Mouse (Mus musculus): ENCODE results near the gene Fmnl3. TPM values are rescaled to one million over a fixed set of nuclear protein-coding genes. Genes with fewer than 3 reads are reported as not detected.

The Fmnl3 gene
- polyA plus RNA-seq, 1 experiment from 2014 or later: 10.9 TPM

- Histone ChIP-seq H3K27ac (replicated peaks) (peak overlapping the region; percentile 78), H3K4me1 (peaks cover 48% of the 10 kb centered on the region), H3K9me3 (replicated peaks) (no peaks in the 10 kb centered on the region), H3K27me3 (ENCODE audit: low read depth, poor library complexity, severe bottlenecking) (peaks cover 19% of the 10 kb centered on the region), H3K4me3 (no peak overlapping the region), H3K36me3 (peaks cover 16% of the 10 kb centered on the region)
- DNase-seq (ENCODE audit: low spot score): peak; percentile 37
- WGBS: 63% methylated on average over 9 of the region's 9 CpGs
These were observed 37.2 kb downstream of the Fmnl3 start for GRCm38 (mm10) chr15:99332921-99333675.

GRCm38 (mm10) chr15:99332111-99332510 is 38.2 kb downstream of the Fmnl3 start:
- Histone ChIP-seq H3K36me3 (peaks cover 26% of the 10 kb centered on the region), H3K9me3 (replicated peaks) (no peaks in the 10 kb centered on the region), H3K27me3 (ENCODE audit: low read depth, poor library complexity, severe bottlenecking) (peaks cover 19% of the 10 kb centered on the region), H3K4me1 (peaks cover 48% of the 10 kb centered on the region), H3K27ac (replicated peaks) (peak overlapping the region; percentile 78; the same call in 1 of the 2 replicates), H3K4me3 (no peak overlapping the region)
- DNase-seq (ENCODE audit: low spot score): no peak

GRCm38 (mm10) chr15:99331341-99331740 is 38.9 kb downstream of the Fmnl3 start:
- Histone ChIP-seq H3K27ac (replicated peaks) (0 out of 2 replicates have a peak overlapping the region, but pooled peaks have one; percentile 78), H3K4me3 (no peak overlapping the region), H3K27me3 (ENCODE audit: low read depth, poor library complexity, severe bottlenecking) (peaks cover 19% of the 10 kb centered on the region), H3K4me1 (peaks cover 48% of the 10 kb centered on the region), H3K36me3 (peaks cover 31% of the 10 kb centered on the region), H3K9me3 (replicated peaks) (no peaks in the 10 kb centered on the region)
- no peak for DNase-seq (ENCODE audit: low spot score)
- WGBS: 59% methylated on average over 5 of the region's 5 CpGs

- peaks cover 19% of the 10 kb centered on the region for H3K27me3 ChIP-seq (ENCODE audit: low read depth, poor library complexity, severe bottlenecking)
- peaks cover 48% of the 10 kb centered on the region for H3K4me1 ChIP-seq
- no peak overlapping the region for H3K27ac ChIP-seq (replicated peaks)
- peaks cover 35% of the 10 kb centered on the region for H3K36me3 ChIP-seq
- 76% methylated on average over 2 of the region's 2 CpGs for WGBS
- H3K9me3 ChIP-seq (replicated peaks): no peaks in the 10 kb centered on the region
- H3K4me3 ChIP-seq: no peak overlapping the region
- no peak for DNase-seq (ENCODE audit: low spot score)
These were observed 40.0 kb downstream of the Fmnl3 start for GRCm38 (mm10) chr15:99330324-99330723.

GRCm38 (mm10) chr15:99328011-99328410 is 42.3 kb downstream of the Fmnl3 start:
- H3K4me1 ChIP-seq: peaks cover 31% of the 10 kb centered on the region
- H3K9me3 ChIP-seq (replicated peaks): no peaks in the 10 kb centered on the region
- H3K27ac ChIP-seq (replicated peaks): no peak overlapping the region
- no peak for DNase-seq (ENCODE audit: low spot score)
- no peak overlapping the region for H3K4me3 ChIP-seq
- WGBS: 95% methylated on average over 5 of the region's 5 CpGs
- peaks cover 19% of the 10 kb centered on the region for H3K27me3 ChIP-seq (ENCODE audit: low read depth, poor library complexity, severe bottlenecking)
- H3K36me3 ChIP-seq: peaks cover 55% of the 10 kb centered on the region

GRCm38 (mm10) chr15:99326959-99327358 is 43.3 kb downstream of the Fmnl3 start:
- Histone ChIP-seq H3K27ac (replicated peaks) (no peak overlapping the region), H3K27me3 (ENCODE audit: low read depth, poor library complexity, severe bottlenecking) (peaks cover 19% of the 10 kb centered on the region), H3K4me1 (peaks cover 22% of the 10 kb centered on the region), H3K9me3 (replicated peaks) (no peaks in the 10 kb centered on the region), H3K36me3 (peaks cover 66% of the 10 kb centered on the region), H3K4me3 (no peak overlapping the region)
- no peak for DNase-seq (ENCODE audit: low spot score)
- 87% methylated on average over 1 of the region's 1 CpGs for WGBS

GRCm38 (mm10) chr15:99326407-99326806 is 43.9 kb downstream of the Fmnl3 start:
- Histone ChIP-seq H3K36me3 (peaks cover 71% of the 10 kb centered on the region), H3K27ac (replicated peaks) (no peak overlapping the region), H3K9me3 (replicated peaks) (no peaks in the 10 kb centered on the region), H3K4me1 (peaks cover 16% of the 10 kb centered on the region), H3K27me3 (ENCODE audit: low read depth, poor library complexity, severe bottlenecking) (peaks cover 19% of the 10 kb centered on the region), H3K4me3 (no peak overlapping the region)
- 59% methylated on average over 2 of the region's 2 CpGs for WGBS
- DNase-seq (ENCODE audit: low spot score): no peak

- Histone ChIP-seq H3K36me3 (peaks cover 79% of the 10 kb centered on the region), H3K4me3 (no peak overlapping the region), H3K9me3 (replicated peaks) (no peaks in the 10 kb centered on the region), H3K27me3 (ENCODE audit: low read depth, poor library complexity, severe bottlenecking) (peaks cover 19% of the 10 kb centered on the region), H3K27ac (replicated peaks) (no peak overlapping the region), H3K4me1 (peaks cover 9% of the 10 kb centered on the region)
- DNase-seq (ENCODE audit: low spot score): no peak
- 93% methylated on average over 6 of the region's 6 CpGs for WGBS
These were observed 44.7 kb downstream of the Fmnl3 start for GRCm38 (mm10) chr15:99325598-99325997.

- Histone ChIP-seq H3K36me3 (peaks cover 90% of the 10 kb centered on the region), H3K9me3 (replicated peaks) (no peaks in the 10 kb centered on the region), H3K27me3 (ENCODE audit: low read depth, poor library complexity, severe bottlenecking) (peaks cover 7% of the 10 kb centered on the region), H3K27ac (replicated peaks) (no peak overlapping the region), H3K4me3 (no peak overlapping the region), H3K4me1 (peaks cover 6% of the 10 kb centered on the region; the same call in 1 of the 2 replicates)
- 86% methylated on average over 9 of the region's 9 CpGs for whole genome bisulfite sequencing
- no peak for DNase-seq (ENCODE audit: low spot score)
These were observed 46.1 kb downstream of the Fmnl3 start for GRCm38 (mm10) chr15:99324151-99324550.

- Histone ChIP-seq H3K27ac (replicated peaks) (no peak overlapping the region), H3K4me1 (no peaks in the 10 kb centered on the region), H3K36me3 (peaks cover 97% of the 10 kb centered on the region), H3K9me3 (replicated peaks) (no peaks in the 10 kb centered on the region), H3K27me3 (ENCODE audit: low read depth, poor library complexity, severe bottlenecking) (no peaks in the 10 kb centered on the region), H3K4me3 (no peak overlapping the region)
- WGBS: 86% methylated on average over 9 of the region's 9 CpGs
- DNase-seq (ENCODE audit: low spot score): no peak
These were observed 49.3 kb downstream of the Fmnl3 start for GRCm38 (mm10) chr15:99320978-99321377.

GRCm38 (mm10) chr15:99320168-99320674 is 50.1 kb downstream of the Fmnl3 start:
- 89% methylated on average over 10 of the region's 10 CpGs for WGBS
- Histone ChIP-seq H3K36me3 (peaks cover 99% of the 10 kb centered on the region), H3K4me3 (no peak overlapping the region), H3K4me1 (no peaks in the 10 kb centered on the region), H3K27me3 (ENCODE audit: low read depth, poor library complexity, severe bottlenecking) (no peaks in the 10 kb centered on the region), H3K9me3 (replicated peaks) (no peaks in the 10 kb centered on the region), H3K27ac (replicated peaks) (no peak overlapping the region)
- no peak for DNase-seq (ENCODE audit: low spot score)

GRCm38 (mm10) chr15:99319411-99319871 is 50.8 kb downstream of the Fmnl3 start:
- no peak overlapping the region for H3K4me3 ChIP-seq
- no peak for DNase-seq (ENCODE audit: low spot score)
- 88% methylated on average over 3 of the region's 3 CpGs for WGBS
- no peak overlapping the region for H3K27ac ChIP-seq (replicated peaks)
- no peaks in the 10 kb centered on the region for H3K27me3 ChIP-seq (ENCODE audit: low read depth, poor library complexity, severe bottlenecking)
- no peaks in the 10 kb centered on the region for H3K9me3 ChIP-seq (replicated peaks)
- peaks cover 99% of the 10 kb centered on the region for H3K36me3 ChIP-seq
- no peaks in the 10 kb centered on the region for H3K4me1 ChIP-seq

GRCm38 (mm10) chr15:99318861-99319410 is 51.3 kb downstream of the Fmnl3 start:
- Histone ChIP-seq H3K27me3 (ENCODE audit: low read depth, poor library complexity, severe bottlenecking) (no peaks in the 10 kb centered on the region), H3K4me3 (no peak overlapping the region), H3K36me3 (peaks cover 100% of the 10 kb centered on the region), H3K4me1 (no peaks in the 10 kb centered on the region), H3K27ac (replicated peaks) (no peak overlapping the region), H3K9me3 (replicated peaks) (no peaks in the 10 kb centered on the region)
- DNase-seq (ENCODE audit: low spot score): no peak
- 92% methylated on average over 14 of the region's 14 CpGs for WGBS

Data from midbrain, embryonic 10.5 days (tissue).